Mouse (Mus musculus): Measurements from ENCODE around the gene Abcc1.
A peak's percentile ranks its signal among the peaks of the same experiment; 100 is the strongest.

The Abcc1 gene

DNA sequence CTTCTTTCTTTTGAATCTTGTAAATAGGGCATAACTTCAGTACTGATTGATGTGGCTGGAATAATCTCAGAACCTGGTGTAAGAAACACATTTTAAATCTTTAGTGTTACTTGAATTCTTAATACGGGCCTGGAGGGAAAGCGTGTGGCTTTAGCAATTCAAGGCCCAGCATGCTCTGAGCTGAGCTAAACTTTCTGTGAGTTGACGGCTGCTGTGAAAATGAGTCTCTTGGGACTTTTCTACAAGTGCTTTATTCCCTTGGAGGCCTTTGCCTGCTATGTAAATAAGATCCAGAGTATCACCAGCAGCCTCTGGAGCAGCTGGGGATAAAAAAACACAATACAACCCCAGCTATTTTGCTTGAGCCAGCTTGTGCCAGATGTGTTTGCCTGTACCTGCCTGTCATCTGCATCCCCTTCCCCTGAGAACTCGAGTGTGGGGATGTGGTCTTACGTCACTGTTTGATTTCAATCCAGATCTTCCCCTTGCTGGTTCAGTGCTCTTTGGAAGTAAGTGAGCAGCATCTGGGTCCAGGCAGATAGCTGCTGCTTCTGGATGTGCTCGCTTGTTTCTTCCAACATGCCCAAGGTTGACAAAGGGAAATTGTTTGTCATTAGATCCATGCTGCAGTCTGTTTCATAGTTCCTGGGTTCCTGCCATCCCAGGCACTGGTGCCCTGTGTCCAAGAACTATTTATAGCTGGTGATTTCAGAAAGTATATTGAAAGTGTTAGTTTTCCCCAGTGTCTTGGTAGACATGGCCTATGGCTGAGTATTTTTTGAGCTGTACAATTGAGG is 82.9 kb downstream of the Abcc1 start:
- DNase-seq, result no peak

- DNase-seq, result no peak
These were observed 83.8 kb downstream of the Abcc1 start for GRCm38 (mm10) chr16:14445197-14445596.

- DNase-seq, result no peak
These were observed 86.0 kb downstream of the Abcc1 start for GRCm38 (mm10) chr16:14447366-14447765.

DNA sequence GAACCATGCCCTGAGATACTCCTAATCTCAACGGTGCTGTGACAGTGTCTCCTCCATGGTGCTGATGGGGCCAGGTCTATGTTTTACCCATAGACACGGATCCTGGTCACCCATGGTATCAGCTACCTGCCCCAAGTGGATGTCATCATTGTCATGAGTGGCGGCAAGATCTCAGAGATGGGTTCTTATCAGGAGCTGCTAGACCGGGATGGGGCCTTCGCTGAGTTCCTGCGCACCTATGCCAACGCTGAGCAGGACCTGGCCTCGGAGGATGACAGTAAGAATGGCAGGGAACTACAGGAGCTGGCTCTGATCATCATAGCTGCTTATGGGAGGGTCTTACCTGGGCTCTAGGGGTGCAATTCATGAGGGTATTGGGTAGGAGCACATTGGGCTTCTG is 86.9 kb downstream of the Abcc1 start:
- DNase-seq, result no peak

GRCm38 (mm10) chr16:14449861-14450260 is 88.5 kb downstream of the Abcc1 start:
- DNase-seq, result no peak

DNA sequence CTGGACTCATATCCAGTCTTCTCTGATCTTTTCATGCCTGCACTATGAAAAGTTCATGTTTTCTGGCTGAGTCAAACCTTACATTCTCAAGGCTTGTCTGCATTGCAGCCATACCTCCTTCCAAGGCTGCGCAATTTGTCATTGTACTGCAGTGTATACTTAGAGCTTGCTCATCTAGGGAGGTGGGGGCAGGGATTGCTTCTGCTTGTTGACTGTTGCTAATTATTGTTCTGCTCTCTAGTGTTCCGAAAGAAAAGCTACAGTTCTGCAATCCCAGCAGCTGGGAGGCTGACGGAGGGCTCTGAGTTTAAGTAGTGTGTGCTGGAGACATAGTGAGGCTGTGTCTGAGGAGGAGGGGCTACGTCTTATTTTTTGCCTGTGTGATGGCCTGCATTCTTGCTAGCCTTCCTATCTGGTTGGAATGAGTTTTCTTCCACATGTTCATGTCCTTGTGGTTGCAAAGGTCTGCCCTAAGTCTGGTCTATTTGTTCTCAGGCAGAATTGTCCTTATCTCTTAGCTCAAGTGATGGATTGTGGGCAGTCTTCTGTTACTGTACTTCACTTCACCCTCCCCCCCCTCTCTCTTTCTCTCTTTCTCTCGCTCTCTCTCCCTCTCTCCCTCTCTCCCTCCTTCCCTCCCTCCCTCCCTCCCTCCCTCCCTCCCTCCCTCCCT is 90.2 kb downstream of the Abcc1 start:
- no peak for DNase-seq

DNA sequence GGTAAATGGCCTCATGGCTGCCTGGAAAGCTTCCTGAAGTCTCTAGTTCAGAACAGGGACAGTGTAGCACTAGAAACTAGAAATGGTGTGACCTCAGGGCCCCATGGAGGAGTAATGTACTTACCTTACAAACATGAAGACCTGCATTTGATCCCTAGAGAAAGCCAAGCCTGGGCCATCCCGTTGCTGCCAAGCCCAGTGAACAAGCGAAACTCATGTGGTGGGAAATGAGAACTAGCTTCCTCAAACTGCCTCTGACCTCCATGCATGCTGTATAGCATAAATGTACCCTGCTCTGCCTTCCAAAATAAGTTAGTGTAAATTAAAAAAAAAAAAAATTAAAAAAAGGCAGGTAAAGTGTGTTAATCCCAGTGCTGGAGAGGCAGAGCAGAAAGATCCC is 101.2 kb downstream of the Abcc1 start:
- no peak for DNase-seq

DNA sequence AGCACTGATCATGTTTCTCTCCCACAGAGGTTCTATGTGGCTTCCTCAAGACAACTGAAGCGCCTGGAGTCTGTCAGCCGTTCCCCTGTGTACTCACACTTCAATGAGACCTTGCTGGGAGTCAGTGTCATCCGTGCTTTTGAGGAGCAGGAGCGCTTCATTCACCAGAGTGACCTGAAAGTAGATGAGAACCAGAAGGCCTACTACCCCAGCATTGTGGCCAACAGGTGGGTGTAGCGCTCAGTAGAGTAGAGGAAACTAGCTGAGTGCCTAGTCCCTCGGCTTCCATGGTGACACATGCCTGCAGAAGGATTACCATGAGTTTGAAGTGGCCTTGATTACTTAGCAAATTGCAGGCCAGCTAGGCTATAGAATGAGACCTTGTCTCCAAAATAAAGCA is 103.7 kb downstream of the Abcc1 start:
- DNase-seq, result no peak

- DNase-seq, result no peak
These were observed 107.0 kb downstream of the Abcc1 start for GRCm38 (mm10) chr16:14468351-14468750.

DNA sequence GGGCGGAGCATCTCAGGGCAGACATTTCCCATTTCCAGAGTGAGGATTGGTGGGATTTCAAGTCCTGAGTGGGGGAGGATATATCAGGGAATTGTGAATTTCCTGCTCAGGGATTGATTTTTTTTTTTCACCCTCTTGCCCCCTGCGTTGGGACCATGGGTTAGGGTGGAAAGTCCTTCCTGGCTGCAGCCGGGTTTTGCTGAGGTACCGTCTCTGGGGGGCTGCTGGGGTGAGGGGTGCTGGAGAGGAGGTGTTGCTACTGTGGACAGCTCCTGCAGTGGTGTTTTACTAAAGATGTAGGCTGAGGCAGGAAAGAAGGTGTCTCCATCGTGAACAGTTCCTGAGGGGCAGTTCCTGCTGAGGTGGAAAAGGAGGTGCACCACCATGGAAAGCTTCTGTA is 107.5 kb downstream of the Abcc1 start:
- no peak for DNase-seq

GRCm38 (mm10) chr16:14472171-14472570 is 110.8 kb downstream of the Abcc1 start:
- DNase-seq, result no peak

DNA sequence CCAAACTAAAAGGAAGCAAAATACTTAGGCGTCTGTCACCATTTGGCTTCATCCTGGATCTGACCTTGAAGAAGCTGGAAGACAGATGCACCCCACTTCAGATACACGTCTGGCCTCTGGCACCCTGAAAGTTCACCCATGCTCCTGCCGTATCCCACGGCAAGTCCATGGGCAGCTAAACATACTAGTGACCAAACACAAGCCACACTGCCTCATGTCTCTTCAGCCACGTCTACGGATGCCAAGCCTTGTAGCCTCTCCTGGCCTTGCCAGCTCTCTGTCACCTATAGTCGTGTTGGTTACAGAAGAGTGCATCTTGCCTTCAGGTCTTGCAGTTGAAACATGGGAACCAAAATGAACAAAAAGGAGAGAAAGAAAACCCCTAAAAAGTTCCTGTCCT is 112.3 kb downstream of the Abcc1 start:
- DNase-seq, result no peak

- DNase-seq, result no peak
These were observed 113.6 kb downstream of the Abcc1 start for GRCm38 (mm10) chr16:14475001-14475400.

GRCm38 (mm10) chr16:14476056-14476455 is 114.7 kb downstream of the Abcc1 start:
- DNase-seq, result no peak

- no peak for DNase-seq
These were observed 115.5 kb downstream of the Abcc1 start for GRCm38 (mm10) chr16:14476701-14477400.

DNA sequence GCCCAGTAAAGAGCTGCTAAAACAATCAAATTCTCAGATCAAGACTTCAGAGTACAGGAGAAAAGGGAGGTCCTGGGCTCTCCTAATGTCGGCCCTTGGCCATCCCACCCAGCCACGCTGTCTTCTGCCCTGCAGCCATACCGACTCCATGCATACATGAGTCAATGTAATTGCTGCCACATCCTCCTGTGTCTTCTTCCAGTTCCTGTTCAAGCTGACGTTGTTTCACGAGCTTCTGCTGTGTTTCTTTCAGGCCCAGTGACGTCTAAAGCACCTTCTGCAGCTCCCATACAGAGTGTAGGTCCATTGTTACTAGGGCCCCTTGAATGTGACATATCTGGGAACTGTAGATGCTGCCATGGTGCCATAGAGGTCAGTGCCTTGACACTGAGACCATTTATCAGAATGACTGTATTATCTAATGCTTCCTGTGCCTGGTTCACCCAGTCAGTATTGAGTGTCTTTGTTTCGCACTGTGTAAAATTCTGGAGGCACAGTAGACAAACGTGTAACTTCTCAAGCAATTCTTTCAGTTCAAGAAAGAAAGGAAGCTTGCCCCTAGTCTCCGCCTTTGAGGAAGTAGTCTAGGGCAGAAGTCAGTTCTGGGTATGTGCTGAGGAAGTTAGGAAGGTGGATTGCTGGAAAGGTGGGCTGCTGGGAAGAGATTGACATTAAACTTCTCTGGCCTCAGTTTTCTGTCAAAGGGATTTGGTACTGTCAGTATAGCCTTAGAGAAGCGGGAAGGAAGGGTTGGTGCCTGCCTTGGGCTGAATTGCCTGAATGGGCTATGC is 116.3 kb downstream of the Abcc1 start:
- no peak for DNase-seq

- no peak for DNase-seq
These were observed 118.3 kb downstream of the Abcc1 start for GRCm38 (mm10) chr16:14479641-14480040.

DNA sequence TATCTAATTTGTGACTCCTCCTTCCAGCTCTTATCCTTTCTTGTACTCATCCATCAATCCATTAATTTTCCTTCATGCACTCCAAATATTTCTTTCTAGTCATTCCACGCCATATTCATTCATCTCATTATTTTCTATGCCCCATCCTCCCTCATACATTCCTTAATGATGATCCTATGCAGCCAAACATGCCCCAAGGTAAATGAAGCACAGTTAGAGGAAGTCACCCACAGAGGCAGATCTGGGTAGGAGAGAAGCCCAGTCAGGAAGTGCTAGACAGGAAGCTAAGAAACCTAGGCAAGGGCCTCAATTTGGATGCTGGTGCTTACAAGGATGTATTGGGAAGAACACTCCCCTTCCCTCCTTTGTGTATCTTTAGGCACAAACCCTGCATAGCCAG is 121.9 kb downstream of the Abcc1 start:
- no peak for DNase-seq

DNA sequence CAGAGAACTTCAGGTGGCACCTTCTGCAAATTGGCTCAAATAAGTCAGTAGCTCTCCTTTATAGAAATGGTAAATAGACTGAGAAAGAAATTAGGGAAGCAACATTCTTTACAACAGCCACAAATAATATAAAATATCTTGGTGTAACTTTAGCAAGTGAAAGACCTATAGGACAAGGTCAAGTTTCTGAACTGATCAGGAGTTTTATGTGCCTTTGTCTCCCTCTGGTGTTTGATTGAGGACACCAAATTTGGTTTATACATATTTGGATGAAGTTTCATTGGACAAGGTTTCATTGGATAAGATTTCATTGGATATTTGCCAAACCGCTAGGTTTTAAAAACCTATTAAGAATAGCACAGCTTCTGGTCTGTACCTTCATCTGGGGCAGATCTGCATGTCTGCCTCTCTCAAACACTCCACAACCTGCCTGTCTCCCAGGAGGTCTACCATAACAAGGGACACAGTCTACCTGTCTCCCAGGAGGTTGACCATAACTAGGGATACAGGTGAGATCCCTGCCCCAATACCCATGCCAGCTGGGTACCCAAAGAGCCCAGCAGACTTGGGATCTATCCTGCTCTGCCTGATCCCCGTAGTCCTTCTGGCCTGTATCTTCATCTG is 132.2 kb downstream of the Abcc1 start:
- DNase-seq, result peak; percentile 39

- no peak for DNase-seq
These were observed 140.4 kb downstream of the Abcc1 start for GRCm38 (mm10) chr16:14501649-14502360.

DNA sequence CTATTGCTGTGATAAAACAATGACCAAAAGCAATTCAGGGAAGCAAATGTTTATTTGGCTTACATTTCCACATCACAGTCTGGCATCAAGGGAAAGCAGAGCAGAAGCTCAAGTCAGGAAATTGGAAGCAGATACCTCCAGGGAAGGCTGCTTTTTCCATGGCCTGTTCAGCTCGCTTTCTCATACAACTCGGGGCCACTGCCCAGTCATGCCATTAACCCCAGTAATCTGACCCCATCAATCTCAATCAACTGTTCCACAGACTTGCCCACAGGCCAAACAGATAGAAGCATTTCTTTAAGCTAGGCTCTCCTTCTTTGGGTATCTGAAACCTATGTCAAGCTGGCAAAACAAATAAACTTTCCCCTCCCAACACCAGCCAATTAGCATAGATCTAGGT is 145.1 kb downstream of the Abcc1 start:
- no peak for DNase-seq
